Mouse (Mus musculus) olfactory bulb, adult 2 months (tissue): Measurements from ENCODE around the gene Paf1. TPM values are rescaled to one million over a fixed set of nuclear protein-coding genes. Genes with fewer than 3 reads are reported as not detected.

Experiments
- H3K27ac ChIP-seq: fragments of 200-500 bp; 2 replicates; pipeline ENCODE4 v1.5.1; 2012; ENCODE audit warnings: low read depth, low read length; ENCODE audit not compliant: insufficient read depth
- H3K4me1 ChIP-seq: fragments of 200-500 bp; 2 replicates; pipeline ENCODE4 v1.6.1; 2012; ENCODE audit warnings: low read length; ENCODE audit not compliant: control insufficient read depth, insufficient read depth
- H3K4me3 ChIP-seq: fragments of 200-500 bp; 2 replicates; pipeline ENCODE4 v1.5.1; 2012; ENCODE audit warnings: mild to moderate bottlenecking, low read depth, low read length, moderate library complexity; ENCODE audit not compliant: insufficient read depth
- CTCF ChIP-seq: fragments of 200-500 bp; IDR thresholded peaks from 2 replicates; pipeline ENCODE4 v1.5.1; 2012; ENCODE audit warnings: low read depth, mild to moderate bottlenecking, low read length, moderate library complexity; ENCODE audit not compliant: insufficient read depth
- POLR2A ChIP-seq: fragments of 200-500 bp; IDR thresholded peaks from 2 replicates; pipeline ENCODE4 v1.6.1; 2012; ENCODE audit warnings: mild to moderate bottlenecking, low read depth, low read length, moderate library complexity; ENCODE audit not compliant: insufficient read depth
- WGBS: fragments of 180-500 bp; shearing (Covaris S2); methylation state at CpG from one replicate; pipeline ENCODE4 v1.1.7; 2018; 5-methylcytosine and 5-hydroxymethylcytosine counted together
- polyA plus RNA-seq: library from polyadenylated mRNA; stranded (reverse); fragments of >200 nt; gene quantifications from 2 replicates; pipeline ENCODE4 v1.2.4, GENCODE M21; 2012; ENCODE audit warnings: low replicate concordance; ENCODE audit not compliant: missing spikeins, insufficient read depth, insufficient read length

Paf1 gene
- polyA plus RNA-seq, 1 experiment = 1,326 TPM

- Histone ChIP-seq H3K4me1 (peaks cover 6% of the 10 kb centered on the region), H3K27ac (no peak overlapping the region), H3K4me3 (no peak overlapping the region)
- TF ChIP-seq POLR2A = no peak
- no peak for TF ChIP-seq CTCF
Observed at GRCm38 (mm10) chr7:28437964-28438363, 45.2 kb downstream of the Paf1 start.

- H3K4me1 ChIP-seq = peaks cover 6% of the 10 kb centered on the region
- no peak for TF ChIP-seq POLR2A
- TF ChIP-seq CTCF = no peak
- WGBS = 94% methylated on average over 2 of the region's 2 CpGs
- no peak overlapping the region for H3K27ac ChIP-seq
- H3K4me3 ChIP-seq = no peak overlapping the region
Observed at GRCm38 (mm10) chr7:28438771-28439170, 46.0 kb downstream of the Paf1 start.

- no peak overlapping the region for H3K27ac ChIP-seq
- no peak for TF ChIP-seq CTCF
- no peak for TF ChIP-seq POLR2A
- H3K4me3 ChIP-seq = peak overlapping the region; percentile 11; the same call in 1 of the 2 replicates
- peaks cover 6% of the 10 kb centered on the region for H3K4me1 ChIP-seq
- 42% methylated on average over 2 of the region's 2 CpGs for WGBS
Observed at GRCm38 (mm10) chr7:28440739-28441138, 48.0 kb downstream of the Paf1 start.

GRCm38 (mm10) chr7:28441776-28442485 is 49.2 kb downstream of the Paf1 start:
- 88% methylated on average over 13 of the region's 14 CpGs for WGBS
- Histone ChIP-seq H3K27ac (no peak overlapping the region), H3K4me1 (peaks cover 4% of the 10 kb centered on the region), H3K4me3 (no peak overlapping the region)
- TF ChIP-seq POLR2A (no peak), CTCF (no peak)

- Histone ChIP-seq H3K27ac (no peak overlapping the region), H3K4me1 (0 out of 2 replicates have a peak, but pooled peaks cover 3% of the 10 kb centered on the region), H3K4me3 (no peak overlapping the region)
- WGBS = 49% methylated on average over 4 of the region's 4 CpGs
- TF ChIP-seq POLR2A (no peak), CTCF (no peak)
Observed at GRCm38 (mm10) chr7:28442688-28443087, 49.9 kb downstream of the Paf1 start.

- 85% methylated on average over 13 of the region's 13 CpGs for WGBS
- Histone ChIP-seq H3K4me1 (0 out of 2 replicates have a peak, but pooled peaks cover 3% of the 10 kb centered on the region), H3K4me3 (no peak overlapping the region), H3K27ac (no peak overlapping the region)
- no peak for TF ChIP-seq CTCF
- no peak for TF ChIP-seq POLR2A
Observed at GRCm38 (mm10) chr7:28444344-28444974, 51.7 kb downstream of the Paf1 start.

- Histone ChIP-seq H3K27ac (no peak overlapping the region), H3K4me3 (no peak overlapping the region), H3K4me1 (0 out of 2 replicates have a peak, but pooled peaks cover 3% of the 10 kb centered on the region)
- peak; percentile 87 for TF ChIP-seq CTCF
- no peak for TF ChIP-seq POLR2A
- 8% methylated on average over 12 of the region's 12 CpGs for WGBS
Observed at GRCm38 (mm10) chr7:28446446-28446845, 53.7 kb downstream of the Paf1 start.

- WGBS = 45% methylated on average over 12 of the region's 12 CpGs
- Histone ChIP-seq H3K27ac (no peak overlapping the region), H3K4me3 (no peak overlapping the region), H3K4me1 (peaks cover 4% of the 10 kb centered on the region; the same call in 1 of the 2 replicates)
- TF ChIP-seq CTCF = no peak
- TF ChIP-seq POLR2A = no peak
Observed at GRCm38 (mm10) chr7:28447101-28447830, 54.5 kb downstream of the Paf1 start.
